Mouse (Mus musculus) erythroblast, adult 5-6 weeks (primary cell): ENCODE data around the gene Tlnrd1. TPM values are rescaled to one million over a fixed set of nuclear protein-coding genes. Genes with fewer than 3 reads are reported as not detected.
A peak's percentile ranks its signal among the peaks of the same experiment; 100 is the strongest.
"Not testable (repeated sequence)": the region's sequence is repeated elsewhere in the genome, so short reads cannot be mapped to it uniquely, and the experiment has no call there.

Source experiments
- ATAC-seq: replicated peaks from 2 replicates; pipeline ENCODE4 v1.8.0; 2016; ENCODE audit warnings: moderate number of reproducible peaks, mild to moderate bottlenecking, moderate TSS enrichment, inconsistent platforms; ENCODE audit not compliant: poor library complexity, low FRiP score, severe bottlenecking
- total RNA-seq, 2 experiments: library from RNA; stranded (forward) in 1 of 2; stranded (reverse) in 1 of 2; fragments of 150-400 nt in 1 of 2; fragments of 200-764, 138-1000 nt in 1 of 2; gene quantifications; 2 replicates each; pipeline versions ENCODE4 v1.2.3 to v1.2.4; 2015 to 2017; ENCODE audit warnings: low replicate concordance in 2 of 2

Tlnrd1 gene
- total RNA-seq (2015; ENCODE audit: low replicate concordance) (6.7 and 8.8 TPM in 2 replicates), total RNA-seq (2017; ENCODE audit: low replicate concordance) (8.3 and 12.4 TPM in 2 replicates)

DNA sequence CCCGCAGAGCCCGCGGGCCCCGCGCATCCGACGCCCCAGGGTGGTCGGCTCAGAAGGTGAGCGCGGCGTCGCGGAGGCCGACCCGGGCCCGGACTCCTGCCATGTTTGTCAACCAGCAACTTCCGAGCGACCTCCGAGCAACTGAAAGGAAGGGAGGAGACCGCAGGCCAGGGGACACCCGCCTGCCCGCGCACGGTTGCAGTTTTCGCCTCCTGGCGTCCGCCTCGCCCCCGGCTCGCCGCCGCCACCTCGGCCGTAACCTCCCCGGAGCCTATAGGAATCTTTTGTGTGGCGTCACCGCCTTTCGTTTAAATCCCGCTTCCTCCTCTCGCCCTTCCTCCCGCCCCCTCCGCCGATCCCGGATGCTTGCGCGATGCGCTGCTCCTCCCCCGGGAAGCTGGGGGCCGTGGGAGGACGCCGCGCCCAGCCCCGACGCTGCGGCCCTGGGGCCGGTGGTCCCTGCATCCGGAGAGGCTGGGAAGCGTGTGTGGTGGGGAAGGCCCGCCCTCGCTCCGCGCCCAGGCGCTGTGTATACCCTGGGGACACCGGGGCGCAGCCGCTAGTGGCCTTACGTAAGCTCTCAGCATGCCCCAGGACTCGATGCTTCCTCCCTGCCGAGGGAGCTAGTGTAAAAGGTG, at the start of gene Tlnrd1, which contains the start of gene Mesd:
Gene Tlnrd1 (minus strand): TSS at position 285 of the 638 bp plus-strand sequence.
Gene Mesd (plus strand): TSS at position 446 of the 638 bp plus-strand sequence.
- ATAC-seq: peak; percentile 31

- ATAC-seq: no peak
Observed at GRCm38 (mm10) chr7:83921637-83922036, 37.5 kb upstream of the Tlnrd1 start.

DNA sequence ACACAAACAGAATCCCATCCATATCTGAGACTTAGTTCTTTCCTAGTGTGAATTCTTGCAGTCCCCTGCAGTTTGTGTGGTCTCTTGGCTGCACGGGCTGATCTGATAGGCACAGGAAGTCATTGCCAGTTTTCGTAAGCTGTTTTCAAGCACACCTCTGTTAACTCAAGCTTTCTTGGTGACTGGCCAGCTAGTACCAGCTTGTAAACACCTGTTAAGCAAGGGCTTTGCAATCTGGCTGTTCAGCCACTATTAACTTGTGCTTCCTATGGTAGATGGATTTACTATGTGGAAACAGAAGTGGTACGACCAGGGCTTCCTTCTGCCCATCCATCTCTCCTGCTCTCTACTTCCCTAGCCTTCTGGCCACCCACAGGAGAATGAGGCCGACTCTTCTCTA, 36.1 kb upstream of the Tlnrd1 start:
- ATAC-seq: no peak

GRCm38 (mm10) chr7:83914566-83914965, 30.5 kb upstream of the Tlnrd1 start:
- ATAC-seq: peak; percentile 90

- no peak for ATAC-seq
Observed at GRCm38 (mm10) chr7:83913995-83914394, 29.9 kb upstream of the Tlnrd1 start.

- no peak for ATAC-seq
Observed at GRCm38 (mm10) chr7:83913405-83913932, 29.4 kb upstream of the Tlnrd1 start.

DNA sequence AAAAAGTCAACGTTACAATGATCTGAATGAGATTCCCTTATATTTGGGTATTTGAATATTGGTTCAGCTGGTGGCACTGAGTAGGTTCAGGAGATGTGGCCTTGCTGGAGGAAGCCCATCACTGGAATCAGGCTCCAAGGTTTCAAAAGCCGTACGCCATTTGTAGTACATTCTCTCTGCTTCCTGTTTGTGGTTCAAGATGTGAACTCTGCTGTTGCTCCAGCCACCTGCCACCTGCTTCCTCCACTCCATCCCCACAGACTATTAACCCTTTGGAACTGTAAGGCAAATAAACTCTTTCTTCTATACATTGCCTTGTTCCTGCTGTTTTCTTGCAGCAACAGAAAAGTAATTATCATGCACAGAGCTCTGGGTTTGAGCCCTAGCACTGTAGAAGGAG, 27.8 kb upstream of the Tlnrd1 start:
- no peak for ATAC-seq

- no peak for ATAC-seq
Observed at GRCm38 (mm10) chr7:83904831-83905230, 20.7 kb upstream of the Tlnrd1 start.

- no peak for ATAC-seq
Observed at GRCm38 (mm10) chr7:83902296-83903145, 18.4 kb upstream of the Tlnrd1 start.

DNA sequence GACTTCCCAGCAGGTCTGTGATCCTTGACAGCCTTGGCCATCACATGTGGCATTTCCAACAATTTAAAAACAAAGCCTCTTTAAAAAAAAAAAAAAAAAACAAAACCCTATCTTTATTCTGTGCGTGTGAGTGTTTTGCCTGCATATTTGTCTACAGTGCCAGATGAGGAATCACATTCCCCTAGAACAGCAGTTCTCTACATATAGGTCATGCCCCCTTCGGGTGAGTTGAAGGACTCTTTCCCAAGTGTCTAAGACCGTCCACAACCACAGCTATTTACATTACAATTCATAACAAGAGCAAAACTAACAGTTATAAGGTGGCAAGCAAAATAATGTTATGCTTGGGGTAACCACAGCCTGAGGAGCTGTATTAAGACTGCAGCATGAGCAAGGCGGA, 17.3 kb upstream of the Tlnrd1 start:
- no peak for ATAC-seq

DNA sequence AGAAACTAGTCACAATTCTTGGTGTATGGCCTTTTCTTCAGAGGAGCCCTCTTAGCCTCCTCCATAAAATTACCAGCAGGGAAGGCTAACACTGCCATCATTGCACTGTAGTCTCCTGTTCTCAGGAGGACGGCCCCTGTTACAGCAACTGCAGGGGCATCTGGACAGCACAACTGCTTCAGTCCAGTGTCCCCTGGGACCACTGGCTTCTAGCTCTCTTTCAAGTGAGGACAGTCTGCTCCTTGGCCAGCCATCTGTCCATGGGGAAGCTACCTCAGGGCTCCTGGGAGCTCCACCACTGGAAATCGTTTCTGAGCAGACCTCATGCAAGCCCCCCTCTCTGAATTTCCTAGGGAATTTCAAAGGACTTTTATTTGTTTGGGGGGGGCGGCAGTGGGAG, 16.4 kb upstream of the Tlnrd1 start:
- ATAC-seq: no peak

DNA sequence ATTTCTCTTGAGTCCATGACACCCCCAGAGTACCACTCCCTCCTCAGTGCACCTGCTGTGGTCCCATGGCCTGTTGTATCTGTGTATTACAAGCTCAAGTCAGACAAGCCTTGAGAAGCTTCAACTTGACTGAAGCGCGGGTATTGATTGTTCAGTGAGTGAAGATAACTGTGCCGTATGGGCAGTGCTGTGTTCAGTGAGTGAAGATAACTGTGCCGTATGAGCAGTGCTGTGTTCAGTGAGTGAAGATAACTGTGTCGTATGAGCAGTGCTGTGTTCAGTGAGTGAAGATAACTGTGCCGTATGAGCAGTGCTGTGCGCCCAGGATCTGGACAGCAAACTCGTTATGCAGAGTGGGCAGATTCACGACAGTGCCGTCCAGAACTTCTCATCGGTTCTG, 14.2 kb upstream of the Tlnrd1 start:
- peak; percentile 92 for ATAC-seq

DNA sequence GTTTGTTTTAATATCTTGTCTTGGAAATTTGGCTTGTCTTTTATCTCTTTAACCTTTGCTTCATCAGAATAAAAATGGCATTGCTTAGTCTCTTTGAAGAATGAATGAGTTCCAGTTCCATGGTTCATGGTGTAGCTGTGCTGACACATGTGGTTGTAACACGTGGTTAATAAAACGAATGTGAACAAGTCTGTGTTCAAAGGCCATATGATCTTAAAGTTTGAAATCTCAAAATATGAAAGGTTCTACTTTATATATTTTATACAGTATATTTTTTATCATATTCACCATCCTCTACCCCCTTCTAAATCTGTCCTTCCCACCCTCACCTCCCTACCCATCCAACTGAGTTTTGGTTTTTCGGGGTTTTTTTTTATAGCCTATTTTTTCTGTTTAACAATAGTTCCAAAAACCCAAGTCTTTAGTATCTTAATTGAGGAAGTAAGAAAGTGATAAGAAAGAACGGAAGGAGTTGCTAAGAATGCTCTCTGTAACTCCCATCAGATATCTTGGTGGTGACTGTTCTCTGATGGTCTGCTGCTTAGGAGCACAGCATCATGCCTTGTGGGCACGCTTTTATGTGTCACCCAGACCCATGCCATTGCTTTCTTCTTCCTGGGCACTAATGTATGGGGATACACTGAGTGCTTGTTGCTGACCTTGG, 12.1 kb upstream of the Tlnrd1 start:
- no peak for ATAC-seq

DNA sequence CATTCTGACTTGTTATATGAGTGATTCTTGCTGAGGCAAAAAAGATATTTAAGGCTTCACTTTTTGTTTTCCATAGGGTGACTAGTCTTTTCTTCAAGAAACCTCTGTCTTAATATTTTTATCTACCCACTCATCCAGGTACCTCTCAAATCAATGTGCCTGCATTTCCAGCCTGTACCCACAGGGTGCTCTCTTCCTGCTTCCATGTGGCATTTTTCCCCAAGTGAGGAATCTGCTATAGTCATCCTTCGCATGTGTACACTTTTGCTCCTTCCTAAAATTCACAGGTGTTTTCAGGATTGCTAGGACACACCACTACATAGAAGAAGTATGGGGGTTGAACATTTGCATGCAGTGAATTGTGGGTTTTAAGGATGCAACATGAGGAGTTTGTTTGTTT, 10.2 kb upstream of the Tlnrd1 start:
- no peak for ATAC-seq

DNA sequence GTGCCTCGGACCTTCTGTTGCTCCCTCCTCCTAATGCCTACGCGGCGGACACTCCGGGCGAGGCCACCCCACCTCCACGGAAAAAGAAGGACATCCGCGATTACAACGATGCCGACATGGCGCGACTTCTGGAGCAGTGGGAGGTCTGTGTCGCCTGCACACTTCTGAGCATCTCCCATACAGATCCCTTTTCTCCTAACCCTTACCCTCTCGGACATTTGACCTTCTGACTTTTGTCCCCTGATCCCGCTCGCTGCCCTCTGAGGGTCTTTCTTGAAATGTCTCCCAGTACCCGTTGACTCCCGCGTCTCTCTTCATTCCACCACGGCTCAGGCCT, 8.2 kb upstream of the Tlnrd1 start:
- peak; percentile 5; the same call in 1 of the 2 replicates for ATAC-seq

DNA sequence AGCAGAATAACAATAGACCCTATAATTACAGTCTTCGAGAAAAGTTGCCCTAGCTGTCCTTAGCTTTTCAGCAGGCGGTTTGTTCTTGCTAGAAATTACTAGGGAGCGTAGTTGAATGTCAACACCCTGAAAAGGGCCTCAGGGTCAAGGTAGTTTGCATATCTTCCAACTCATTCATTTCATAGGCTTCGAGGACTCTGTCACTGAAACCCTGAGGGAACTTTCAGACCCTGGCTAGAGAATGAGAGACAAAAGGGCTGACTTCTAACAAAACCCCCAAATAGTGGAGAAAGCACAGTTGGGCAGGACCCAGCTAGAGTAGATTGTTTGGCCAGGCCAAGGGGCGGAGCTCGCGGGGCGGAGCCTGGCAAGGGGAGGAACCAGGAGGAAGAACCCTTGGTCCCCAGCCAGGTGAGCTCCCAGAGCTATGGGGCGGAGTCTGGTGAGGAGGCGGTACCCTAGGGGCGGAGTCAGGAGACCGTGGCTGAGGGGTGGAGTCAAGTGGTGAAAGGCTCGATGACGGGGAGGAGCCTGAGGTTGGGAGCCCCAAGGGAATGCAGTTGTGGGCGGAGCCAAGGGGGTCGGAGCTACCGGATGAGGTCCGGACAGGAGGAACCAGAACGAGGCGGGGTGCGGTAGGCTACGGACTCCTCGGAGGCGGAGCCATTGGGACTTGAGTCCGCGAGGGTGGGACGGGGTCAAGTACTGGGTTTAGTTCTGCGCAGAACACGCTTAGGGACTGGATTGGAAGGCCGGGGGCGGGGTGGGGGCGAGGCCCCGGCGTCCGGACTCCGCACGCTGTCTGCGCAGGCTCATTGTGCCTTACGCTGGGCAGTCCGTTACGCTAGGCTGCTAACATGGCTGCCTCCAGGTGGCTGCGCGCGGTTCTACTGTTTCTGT, 7.6 kb upstream of the Tlnrd1 start:
- ATAC-seq: peak; percentile 86

GRCm38 (mm10) chr7:83889946-83890345, 5.8 kb upstream of the Tlnrd1 start:
- not testable (repeated sequence) for ATAC-seq

GRCm38 (mm10) chr7:83889383-83889782, 5.3 kb upstream of the Tlnrd1 start:
- peak; percentile 50 for ATAC-seq

GRCm38 (mm10) chr7:83886366-83887129, 2.4 kb upstream of the Tlnrd1 start:
- no peak for ATAC-seq
